Mouse (Mus musculus): ENCODE measurements around the gene Galnt11. TPM values are rescaled to one million over a fixed set of nuclear protein-coding genes. Genes with fewer than 3 reads are reported as not detected.

The Galnt11 gene
- polyA plus RNA-seq, 1 experiment, result 1.8 TPM

DNA sequence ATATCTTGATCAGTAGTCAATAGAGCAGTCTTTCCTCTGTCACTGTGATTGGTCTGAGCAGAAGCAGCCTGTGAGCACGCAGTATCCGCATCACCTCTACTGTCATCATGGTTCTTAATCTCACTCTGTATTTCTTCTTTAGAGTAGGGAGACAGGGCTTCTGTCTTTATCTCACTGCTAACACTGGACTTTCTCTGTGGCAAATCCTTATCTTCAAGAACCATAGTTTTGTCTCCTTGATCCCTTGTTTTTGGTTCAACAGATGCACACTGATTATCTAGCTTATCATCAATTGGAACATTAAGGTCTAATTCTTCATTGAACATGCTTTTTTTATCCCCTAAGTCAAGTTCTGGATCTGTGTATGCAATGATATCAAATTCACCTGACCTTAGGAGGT is 88.5 kb downstream of the Galnt11 start:
- no peaks in the 10 kb centered on the region for H3K4me1 ChIP-seq
- H3K9me3 ChIP-seq, result no peaks in the 10 kb centered on the region
- no peak for TF ChIP-seq FLI1 (IDR thresholded peaks at IDR 0.05; ENCODE audit: low read length)
- no peaks in the 10 kb centered on the region for H3K27me3 ChIP-seq (replicated peaks)
- peaks cover 85% of the 10 kb centered on the region for H3K36me3 ChIP-seq (replicated peaks; ENCODE audit: low read length)
- no peak overlapping the region for H3K4me3 ChIP-seq (replicated peaks)

GRCm38 (mm10) chr5:25313881-25314280 is 92.2 kb downstream of the Galnt11 start:
- H3K36me3 ChIP-seq (replicated peaks; ENCODE audit: low read length), result peaks cover 89% of the 10 kb centered on the region
- H3K9me3 ChIP-seq, result no peaks in the 10 kb centered on the region
- no peak for TF ChIP-seq FLI1 (IDR thresholded peaks at IDR 0.05; ENCODE audit: low read length)
- no peak for TF ChIP-seq GATA1 (IDR thresholded peaks at IDR 0.05; ENCODE audit: borderline replicate concordance, low read length)

More at GRCm38 (mm10) chr5:25313881-25314280, 92.2 kb downstream of the Galnt11 start:
- no peaks in the 10 kb centered on the region for H3K4me1 ChIP-seq
- H3K27me3 ChIP-seq (replicated peaks), result no peaks in the 10 kb centered on the region
- H3K4me3 ChIP-seq (replicated peaks), result no peak overlapping the region

Other genes starting within 250 kb of the Galnt11 start
- 1.1 TPM in 1 of 2 replicates, not detected in the other for gene Prkag2, start 121.3 kb upstream of the Galnt11 start, polyA plus RNA-seq (2012; ENCODE audit: insufficient read depth, low replicate concordance)
- gene Galntl5, start 40.4 kb upstream of the Galnt11 start, polyA plus RNA-seq (2012; ENCODE audit: insufficient read depth, low replicate concordance), result not detected in 2 replicates
- not detected in 2 replicates for gene E130116L18Rik, start 1.2 kb downstream of the Galnt11 start, polyA plus RNA-seq (2012; ENCODE audit: insufficient read depth, low replicate concordance)

All from megakaryocyte, embryonic 14.5 days (primary cell).